8 mouse cellular contexts compared by ENCODE assay signal in genomic region chr19:46507806-46508205, GRCm38 (mm10). TPM values are rescaled to one million over a fixed set of nuclear protein-coding genes. Genes with fewer than 3 reads are reported as not detected.
DNase-seq lines count a peak whose midpoint lies in the region; ATAC-seq and TF ChIP-seq lines count a peak whose summit lies in the region.

No protein-coding gene starts in this region.

- peak overlapping the region; percentile 26; the same call in 1 of the 2 replicates for H3K9ac ChIP-seq in lung, embryonic 14.5 days

- no peak overlapping the region for H3K4me3 ChIP-seq in lung, embryonic 14.5 days (ENCODE audit: low read depth, low read length)
- H3K4me3 ChIP-seq in hindbrain, embryonic 10.5 days: peak overlapping the region; percentile 99
- H3K4me3 ChIP-seq in olfactory bulb, adult 2 months (ENCODE audit: insufficient read depth, low read depth, low read length): no peak overlapping the region

- no peaks in the 10 kb centered on the region for H3K9me3 ChIP-seq in lung, embryonic 14.5 days (ENCODE audit: low read depth, low read length)
- no peaks in the 10 kb centered on the region for H3K9me3 ChIP-seq in hindbrain, embryonic 10.5 days

- no peak for ATAC-seq in lung, embryonic 14.5 days (ENCODE audit: insufficient read depth)
- ATAC-seq in erythroblast, adult 5-6 weeks (replicated peaks; ENCODE audit: low FRiP score, poor library complexity, severe bottlenecking): no peak

- H3K27me3 ChIP-seq in lung, embryonic 14.5 days (ENCODE audit: insufficient read depth, low read length): no peaks in the 10 kb centered on the region
- H3K27me3 ChIP-seq in hindbrain, embryonic 10.5 days (ENCODE audit: insufficient read depth, poor library complexity, severe bottlenecking): no peaks in the 10 kb centered on the region

- H3K4me1 ChIP-seq in lung, embryonic 14.5 days (ENCODE audit: insufficient read depth): peaks cover 34% of the 10 kb centered on the region
- peaks cover 71% of the 10 kb centered on the region for H3K4me1 ChIP-seq in hindbrain, embryonic 10.5 days (replicated peaks)
- peaks cover 57% of the 10 kb centered on the region for H3K4me1 ChIP-seq in olfactory bulb, adult 2 months (ENCODE audit: control insufficient read depth, insufficient read depth, low read length)

- no peak for TF ChIP-seq POLR2A in olfactory bulb, adult 2 months (IDR thresholded peaks at IDR 0.05; ENCODE audit: insufficient read depth, low read depth, low read length)

- peaks cover 78% of the 10 kb centered on the region for H3K36me3 ChIP-seq in lung, embryonic 14.5 days (ENCODE audit: insufficient read depth)
- peaks cover 90% of the 10 kb centered on the region for H3K36me3 ChIP-seq in hindbrain, embryonic 10.5 days

- 0 out of 2 replicates have a peak overlapping the region, but pooled peaks have one; percentile 22 for H3K27ac ChIP-seq in lung, embryonic 14.5 days (ENCODE audit: low read depth)
- H3K27ac ChIP-seq in hindbrain, embryonic 10.5 days: peak overlapping the region; percentile 98
- peak overlapping the region; percentile 43; the same call in 1 of the 2 replicates for H3K27ac ChIP-seq in olfactory bulb, adult 2 months (ENCODE audit: insufficient read depth, low read depth, low read length)

- H3K4me2 ChIP-seq in lung, embryonic 14.5 days: peak overlapping the region; percentile 23; the same call in 1 of the 2 replicates

- no peak for TF ChIP-seq CTCF in lung, embryonic 14.5 days (IDR thresholded peaks at IDR 0.05; ENCODE audit: low read depth)
- TF ChIP-seq CTCF in olfactory bulb, adult 2 months (IDR thresholded peaks at IDR 0.05; ENCODE audit: insufficient read depth, low read depth, low read length): no peak

- WGBS in lung, embryonic 14.5 days: 43% methylated on average over 1 of the region's 1 CpGs
- 90% methylated on average over 1 of the region's 1 CpGs for WGBS in hindbrain, embryonic 10.5 days
- WGBS in olfactory bulb, adult 2 months: 42% methylated on average over 1 of the region's 1 CpGs

- DNase-seq in lung, embryonic 14.5 days: no peak
- no peak for DNase-seq in lung, postnatal 25 days (ENCODE audit: low spot score)
- no peak for DNase-seq in hindbrain, embryonic 10.5 days (ENCODE audit: low spot score)
- DNase-seq in kidney, postnatal 25 days: peak; percentile 84 to 93
- no peak for DNase-seq in gastrocnemius, postnatal 25 days
- DNase-seq in layer of hippocampus, postnatal 36 days: no peak

RNA-seq across cellular contexts. Expression of gene Trim8, which starts 6.3 kb away (rescaled TPM):
- 28.3 and 31.0 TPM in 2 replicates for polyA plus RNA-seq in lung, embryonic 14.5 days (2014; fragmentation: Nextera tagmentation; extraction: Ambion mirVana)
- polyA plus RNA-seq in hindbrain, embryonic 10.5 days (2016; fragmentation: Nextera tagmentation; extraction: Ambion mirVana): 26.5 and 30.0 TPM in 2 replicates
- not detected in 2 replicates for polyA plus RNA-seq in olfactory bulb, adult 2 months (2012; ENCODE audit: insufficient read depth, insufficient read length, low replicate concordance, missing spikeins)
- 10 to 100 TPM; 19.1 to 20.6 TPM for total RNA-seq in gastrocnemius, postnatal 25 days (2021)
- total RNA-seq in layer of hippocampus, postnatal 36 days (2021): 100 to 1,000 TPM; 105 TPM
- 5.4 and 6.1 TPM in 2 replicates for total RNA-seq in erythroblast, adult 5-6 weeks (2015; ENCODE audit: low replicate concordance)
- total RNA-seq in erythroblast, adult 5-6 weeks (2017; ENCODE audit: low replicate concordance): 2.0 and 6.4 TPM in 2 replicates

Comparison
In these comparisons a context has a peak if more than half of its experiments do, and no peak if none do; other contexts are left out.
1. DNase-seq: peak in kidney, postnatal 25 days (2 of 2); none in lung, embryonic 14.5 days (single experiment), lung, postnatal 25 days (single experiment), hindbrain, embryonic 10.5 days (single experiment), gastrocnemius, postnatal 25 days (single experiment) and layer of hippocampus, postnatal 36 days (0 of 2).
2. H3K27ac ChIP-seq: peak in every context shown above with its lines; median percentile 98 in hindbrain, embryonic 10.5 days; 43 in olfactory bulb, adult 2 months; 22 in lung, embryonic 14.5 days.
3. RNA of gene Trim8, which starts 6.3 kb away (total RNA-seq): 105 TPM in layer of hippocampus, postnatal 36 days; 19.1 to 20.6 TPM in gastrocnemius, postnatal 25 days and 2.0 to 6.4 TPM in erythroblast, adult 5-6 weeks; every median in the first group is over 4 times any median in the second.